Mouse (Mus musculus) NIH3T3 (cell line): ENCODE measurements at regions not wholly inside any gene's neighbourhood (a gene's known extent, or its start where the extent isn't known, plus 50 kb on each side); places are given as distances from the start of the nearest gene placed in this dataset.

Experiments
- DNase-seq: peaks from one replicate; pipeline ENCODE4 v3.0.0-alpha.2; 2012; ENCODE audit warnings: low read depth

DNA sequence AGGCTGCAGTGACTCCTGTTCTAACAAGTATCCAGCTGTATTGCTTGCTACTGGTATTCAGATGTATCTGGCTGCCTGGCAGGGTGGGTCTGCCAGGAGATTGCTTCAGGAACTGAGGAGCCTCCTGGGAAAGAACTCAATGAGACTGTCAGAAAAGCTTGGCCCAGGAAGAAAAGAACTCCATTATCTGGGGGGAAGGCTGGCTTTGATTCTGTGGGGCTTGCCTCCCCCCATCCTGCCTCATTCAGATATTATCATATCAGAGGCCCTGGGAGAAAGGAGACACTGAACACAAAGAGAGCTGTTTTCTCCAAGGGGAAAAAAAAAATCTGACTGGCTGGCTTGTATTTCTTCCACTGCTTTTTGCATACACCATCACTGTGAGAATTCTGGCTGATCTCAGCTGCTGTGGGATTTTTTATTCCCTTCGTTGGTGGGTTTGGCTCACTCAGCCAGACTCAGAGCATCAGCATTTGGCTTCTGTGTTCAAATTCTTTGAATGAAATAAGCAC, 552.0 kb upstream of the Tbl1xr1 start:
- DNase-seq = no peak

GRCm38 (mm10) chr3:21530862-21531261, 545.6 kb upstream of the Tbl1xr1 start:
- no peak for DNase-seq

DNA sequence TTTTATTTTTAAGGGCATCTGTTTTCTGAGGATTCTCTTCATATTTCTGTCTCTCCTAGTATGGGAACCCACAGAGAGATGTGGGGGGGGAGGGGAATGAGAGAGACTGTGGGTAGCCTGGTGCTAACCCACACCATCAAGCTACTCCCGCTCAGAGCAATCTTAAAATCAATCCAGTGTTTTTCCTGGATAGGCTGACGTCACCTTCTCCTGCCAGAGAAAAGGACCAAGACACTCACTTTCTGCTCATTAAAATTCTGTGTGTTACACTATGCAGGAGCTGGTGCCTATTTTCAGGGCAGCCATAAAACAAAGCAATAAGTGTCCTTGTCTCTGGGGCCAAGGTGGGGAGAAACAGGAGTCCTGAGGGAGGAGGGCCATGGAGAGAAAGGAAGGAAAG, 537.3 kb upstream of the Tbl1xr1 start:
- DNase-seq = no peak

GRCm38 (mm10) chr3:21544456-21544855, 532.0 kb upstream of the Tbl1xr1 start:
- DNase-seq = no peak

DNA sequence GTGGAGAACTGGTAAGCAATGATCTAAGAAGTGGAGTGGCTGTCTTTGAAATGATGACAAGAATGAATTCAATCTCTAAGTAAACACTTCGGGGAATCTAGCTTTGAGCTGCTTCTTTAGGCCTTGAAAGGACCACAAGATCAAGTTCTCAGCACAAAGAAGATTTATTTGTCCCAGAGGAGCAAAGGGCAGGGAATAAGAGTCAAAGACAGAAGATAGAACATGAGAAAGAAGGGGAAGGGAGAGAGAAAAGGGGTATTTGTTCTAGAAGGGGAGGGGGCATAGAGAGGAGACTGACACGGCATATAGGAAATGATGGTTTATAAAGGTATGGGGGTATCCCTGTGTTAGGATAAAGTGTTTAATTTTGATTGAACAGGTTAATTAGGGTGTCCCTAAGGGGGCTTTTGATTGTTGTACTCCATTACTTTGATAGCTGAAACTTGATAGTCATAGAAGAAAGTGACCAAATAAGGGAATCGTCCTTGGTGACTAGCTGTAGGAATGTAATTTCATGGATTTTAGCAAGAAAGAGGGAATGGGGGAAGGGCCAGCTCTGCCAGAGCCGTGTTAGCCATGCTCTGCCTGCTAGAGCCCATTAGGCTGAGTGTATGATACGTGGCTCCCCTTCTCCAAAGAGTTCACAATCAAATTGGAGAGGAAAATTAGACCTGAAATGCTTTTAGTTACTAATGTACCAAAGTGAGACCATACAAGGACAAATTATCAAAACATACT, 531.1 kb upstream of the Tbl1xr1 start:
- no peak for DNase-seq

GRCm38 (mm10) chr3:21546411-21546810, 530.0 kb upstream of the Tbl1xr1 start:
- DNase-seq = no peak

GRCm38 (mm10) chr3:21549671-21550070, 526.8 kb upstream of the Tbl1xr1 start:
- DNase-seq = no peak

DNA sequence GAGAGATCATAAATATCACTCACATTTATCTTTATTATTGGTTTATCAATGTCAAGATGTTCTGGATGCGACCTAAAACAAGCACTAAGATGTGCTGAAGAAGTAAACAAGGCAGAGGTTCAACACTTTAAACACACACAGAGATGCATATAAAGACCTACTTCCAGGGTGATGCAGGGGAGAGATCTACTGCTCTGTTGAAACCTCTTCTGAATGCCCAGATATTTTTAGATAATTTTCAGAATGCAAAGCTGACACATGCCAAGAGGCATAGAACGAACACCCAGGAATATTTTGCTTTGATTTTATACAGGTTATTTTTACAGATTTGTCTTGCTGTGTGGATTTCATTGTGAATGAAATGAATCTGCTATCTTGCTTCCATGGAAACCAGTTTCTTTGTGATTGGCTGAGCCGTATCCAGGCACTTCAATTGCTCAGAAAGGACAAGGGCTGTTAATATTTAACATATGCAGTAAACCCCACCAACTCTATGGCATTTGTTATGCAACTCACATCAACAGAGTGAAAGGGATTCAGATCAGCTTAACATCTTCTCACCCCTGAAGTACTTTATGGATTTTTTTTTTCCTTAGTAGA, 523.2 kb upstream of the Tbl1xr1 start:
- no peak for DNase-seq

- no peak for DNase-seq
Measured at GRCm38 (mm10) chr3:21553859-21554258, 522.6 kb upstream of the Tbl1xr1 start.

DNA sequence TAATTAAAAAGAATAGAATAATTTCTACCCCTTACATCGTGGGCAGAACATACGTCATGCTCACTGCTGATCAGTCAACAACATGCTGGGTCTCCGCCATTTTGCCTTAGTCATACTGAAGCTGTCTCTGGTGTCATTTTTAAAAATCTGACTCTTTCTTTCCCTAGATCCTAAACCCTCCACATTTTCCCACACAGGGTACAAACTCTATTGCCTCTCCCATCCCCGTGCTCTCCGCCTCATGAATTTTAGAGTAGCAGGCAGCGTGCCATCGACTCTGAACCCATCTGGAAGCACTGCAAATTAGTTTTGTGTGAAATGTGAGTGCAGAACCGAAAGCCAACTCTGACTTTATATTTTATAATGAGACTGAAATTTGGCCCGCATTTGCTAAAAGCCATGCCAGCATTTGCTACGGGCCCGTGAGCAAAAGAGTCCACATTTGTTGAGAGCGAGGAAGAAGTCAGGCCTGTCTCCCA, 518.5 kb upstream of the Tbl1xr1 start:
- no peak for DNase-seq

- no peak for DNase-seq
Measured at GRCm38 (mm10) chr3:21562771-21563312, 513.6 kb upstream of the Tbl1xr1 start.

- DNase-seq = no peak
Measured at GRCm38 (mm10) chr3:21563454-21563853, 513.0 kb upstream of the Tbl1xr1 start.

GRCm38 (mm10) chr3:21564211-21564781, 512.2 kb upstream of the Tbl1xr1 start:
- DNase-seq = peak; percentile 34

- DNase-seq = no peak
Measured at GRCm38 (mm10) chr3:21564847-21565485, 511.5 kb upstream of the Tbl1xr1 start.

DNA sequence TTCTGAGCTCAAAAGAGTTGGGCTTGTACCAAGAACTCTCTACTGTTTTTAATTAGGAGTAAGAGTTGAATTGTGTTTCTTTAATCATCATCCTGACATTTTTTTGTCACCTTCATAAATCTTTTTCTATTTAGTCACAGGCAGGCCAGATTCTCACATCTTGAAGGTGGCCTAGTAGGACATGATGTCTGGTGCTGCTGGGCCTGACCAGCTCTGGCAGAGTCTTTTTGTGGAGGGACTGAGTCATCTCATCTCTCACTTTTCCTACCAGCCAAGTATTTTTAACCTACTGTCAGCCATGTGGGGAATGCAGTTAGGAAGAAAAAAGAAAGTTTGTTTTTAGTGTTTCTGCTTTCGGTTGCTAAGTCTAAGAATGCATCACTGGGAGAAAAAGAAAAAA, 506.7 kb upstream of the Tbl1xr1 start:
- DNase-seq = peak; percentile 11

- no peak for DNase-seq
Measured at GRCm38 (mm10) chr3:21578635-21579034, 497.8 kb upstream of the Tbl1xr1 start.

- no peak for DNase-seq
Measured at GRCm38 (mm10) chr3:21582122-21582521, 494.3 kb upstream of the Tbl1xr1 start.

GRCm38 (mm10) chr3:21585767-21586166, 490.7 kb upstream of the Tbl1xr1 start:
- DNase-seq = no peak

GRCm38 (mm10) chr3:21606846-21607245, 469.6 kb upstream of the Tbl1xr1 start:
- DNase-seq = no peak

DNA sequence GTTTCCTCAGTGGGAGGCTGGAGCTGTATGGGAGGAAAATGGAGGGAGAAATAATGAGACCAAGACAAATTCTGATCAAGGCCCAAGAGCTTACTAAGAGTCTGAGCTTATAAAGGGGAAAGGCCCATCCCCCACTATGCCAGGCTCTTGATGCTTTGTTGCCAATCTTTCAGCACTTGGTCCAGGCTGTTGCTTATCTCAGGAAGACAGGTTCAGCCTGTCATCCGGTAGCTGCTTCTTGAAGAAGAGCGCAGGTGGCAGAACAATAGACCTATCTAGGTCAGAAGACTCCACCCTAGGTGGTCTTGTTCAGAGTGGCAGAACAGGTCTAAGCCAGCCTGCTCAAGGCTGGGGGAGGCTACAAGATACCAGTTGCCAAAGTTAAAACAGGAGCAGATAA, 466.2 kb upstream of the Tbl1xr1 start:
- DNase-seq = no peak

GRCm38 (mm10) chr3:21621745-21622144, 454.7 kb upstream of the Tbl1xr1 start:
- DNase-seq = peak; percentile 23

GRCm38 (mm10) chr3:21625039-21625438, 451.4 kb upstream of the Tbl1xr1 start:
- no peak for DNase-seq
